11 mouse cellular contexts compared by ENCODE assay signal in the genomic region with DNA sequence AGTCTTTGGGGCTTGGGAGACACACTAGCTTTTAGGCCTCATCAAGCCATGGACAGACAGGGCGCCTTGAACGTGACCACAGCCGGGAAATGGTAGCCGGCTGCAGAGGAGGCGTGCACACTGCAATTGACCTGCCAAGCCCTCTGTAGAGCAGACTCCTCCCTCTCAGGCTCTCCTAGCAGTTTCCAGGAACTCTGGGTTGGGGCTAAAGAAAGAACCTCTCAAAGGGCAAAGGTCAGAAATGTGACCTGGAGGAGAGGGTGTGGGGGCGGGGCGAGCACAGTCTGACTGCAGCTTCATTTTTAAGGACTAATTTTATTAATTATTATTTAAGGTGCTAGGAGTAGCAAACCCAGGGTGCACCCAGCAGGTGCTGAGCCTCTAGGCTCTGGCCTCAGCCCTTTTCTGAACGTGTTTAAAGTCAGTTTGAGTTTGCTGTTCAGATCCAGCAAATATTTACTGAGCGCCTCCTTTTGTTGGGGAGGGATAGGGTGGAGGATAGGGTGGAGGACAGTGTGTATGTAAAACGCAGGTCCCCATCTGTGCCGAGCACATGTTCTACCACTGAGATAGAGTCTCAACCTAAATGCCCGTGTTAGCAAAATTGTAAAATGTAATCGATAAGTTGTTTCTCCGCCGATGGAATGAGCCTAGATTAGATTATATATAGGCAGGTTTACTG. TPM values are rescaled to one million over a fixed set of nuclear protein-coding genes. Genes with fewer than 3 reads are reported as not detected.
DNase-seq lines count a peak whose midpoint lies in the region; ATAC-seq lines count a peak whose summit lies in the region.
"Had no signal": no experiment of that assay in that cellular context is flagged by ENCODE, and none has a peak within 500 bp of the region (broad histone marks: within the 10 kb centered on the region; RNA-seq: fewer than 3 reads in every experiment).

No protein-coding gene starts in this region.

- H3K36me3 ChIP-seq in limb, embryonic 11.5 days (ENCODE audit: control insufficient read depth, insufficient read depth, low read length): no peaks in the 10 kb centered on the region
- no peaks in the 10 kb centered on the region for H3K36me3 ChIP-seq in limb, embryonic 10.5 days
- H3K36me3 ChIP-seq in kidney, embryonic 16.5 days (ENCODE audit: insufficient read depth, low read length): no peaks in the 10 kb centered on the region
- H3K36me3 ChIP-seq: limb, embryonic 13.5 days; neural tube, embryonic 12.5 days had no signal

- H3K9ac ChIP-seq in limb, embryonic 11.5 days (ENCODE audit: low read length): no peak overlapping the region
- no peak overlapping the region for H3K9ac ChIP-seq in kidney, embryonic 16.5 days (replicated peaks; ENCODE audit: low read length)
- H3K9ac ChIP-seq: limb, embryonic 13.5 days; neural tube, embryonic 12.5 days had no signal

- H3K4me3 ChIP-seq in limb, embryonic 11.5 days (ENCODE audit: low read depth, low read length): no peak overlapping the region
- no peak overlapping the region for H3K4me3 ChIP-seq in limb, embryonic 10.5 days
- no peak overlapping the region for H3K4me3 ChIP-seq in kidney, embryonic 16.5 days (ENCODE audit: low read length)
- H3K4me3 ChIP-seq: limb, embryonic 13.5 days; neural tube, embryonic 12.5 days had no signal

- H3K9me3 ChIP-seq in limb, embryonic 11.5 days (ENCODE audit: control insufficient read depth, low read length): no peaks in the 10 kb centered on the region
- no peaks in the 10 kb centered on the region for H3K9me3 ChIP-seq in limb, embryonic 10.5 days (replicated peaks)
- no peaks in the 10 kb centered on the region for H3K9me3 ChIP-seq in kidney, embryonic 16.5 days (ENCODE audit: low read length)
- H3K9me3 ChIP-seq: limb, embryonic 13.5 days; neural tube, embryonic 12.5 days had no signal

- DNase-seq in limb, embryonic 11.5 days (ENCODE audit: low spot score): peak; percentile 29
- no peak for DNase-seq in limb, embryonic 10.5 days (ENCODE audit: low spot score)
- peak; percentile 78 for DNase-seq in embryo, embryonic 10 days (ENCODE audit: low spot score)
- peak; percentile 10 for DNase-seq in retina, postnatal 1 day
- DNase-seq in cerebellum, postnatal 36 days: no peak
- DNase-seq in adrenal gland, adult 18-20 months (ENCODE audit: low spot score in 2 of 2): no peak
- no peak for DNase-seq in Muller cell, postnatal 12 days (ENCODE audit: inconsistent ontology term)

- 43% methylated on average over 15 of the region's 15 CpGs for WGBS in limb, embryonic 11.5 days
- 39% methylated on average over 15 of the region's 15 CpGs for WGBS in limb, embryonic 10.5 days
- 44% methylated on average over 15 of the region's 15 CpGs for WGBS in kidney, embryonic 16.5 days

- H3K27ac ChIP-seq in limb, embryonic 11.5 days (replicated peaks; ENCODE audit: low read depth, low read length): no peak overlapping the region
- no peak overlapping the region for H3K27ac ChIP-seq in limb, embryonic 10.5 days
- 0 out of 2 replicates have a peak overlapping the region, but pooled peaks have one; percentile 18 for H3K27ac ChIP-seq in kidney, embryonic 16.5 days (ENCODE audit: low read length)
- H3K27ac ChIP-seq: limb, embryonic 13.5 days; neural tube, embryonic 12.5 days had no signal

- no peaks in the 10 kb centered on the region for H3K27me3 ChIP-seq in limb, embryonic 11.5 days (ENCODE audit: control insufficient read depth, insufficient read depth, low read length)
- no peaks in the 10 kb centered on the region for H3K27me3 ChIP-seq in limb, embryonic 10.5 days (ENCODE audit: low read depth, poor library complexity, severe bottlenecking)
- no peaks in the 10 kb centered on the region for H3K27me3 ChIP-seq in kidney, embryonic 16.5 days (ENCODE audit: insufficient read depth, low read length)
- H3K27me3 ChIP-seq: limb, embryonic 13.5 days; neural tube, embryonic 12.5 days had no signal

- no peak for ATAC-seq in limb, embryonic 11.5 days (ENCODE audit: insufficient number of reproducible peaks, low FRiP score, low TSS enrichment, low read depth)
- peak; percentile 83 for ATAC-seq in kidney, embryonic 16.5 days (ENCODE audit: low FRiP score, low TSS enrichment)
- ATAC-seq: forebrain, embryonic 14.5 days had no signal

- H3K4me1 ChIP-seq in limb, embryonic 11.5 days (ENCODE audit: control insufficient read depth, insufficient read depth, low read length): no peaks in the 10 kb centered on the region
- H3K4me1 ChIP-seq in limb, embryonic 10.5 days: peaks cover 19% of the 10 kb centered on the region
- H3K4me1 ChIP-seq in kidney, embryonic 16.5 days (ENCODE audit: insufficient read depth, low read length): peaks cover 14% of the 10 kb centered on the region

- H3K4me2 ChIP-seq in limb, embryonic 11.5 days (ENCODE audit: low read depth, severe bottlenecking): no peak overlapping the region
- no peak overlapping the region for H3K4me2 ChIP-seq in kidney, embryonic 16.5 days (replicated peaks; ENCODE audit: low read depth, low read length)
- H3K4me2 ChIP-seq: limb, embryonic 13.5 days; neural tube, embryonic 12.5 days had no signal

RNA-seq across cellular contexts. Expression of gene Papola, which starts 26.5 kb away (rescaled TPM):
- 226 and 249 TPM in 2 replicates for polyA plus RNA-seq in limb, embryonic 11.5 days (2014; fragmentation: Nextera tagmentation; extraction: Ambion mirVana)
- 281 and 297 TPM in 2 replicates for polyA plus RNA-seq in limb, embryonic 10.5 days (2016; fragmentation: Nextera tagmentation; extraction: Ambion mirVana)
- polyA plus RNA-seq in kidney, embryonic 16.5 days (2015; fragmentation: Nextera tagmentation; extraction: Ambion mirVana): 191 and 197 TPM in 2 replicates
- 100 to 1,000 TPM; 214 to 222 TPM for total RNA-seq in adrenal gland, adult 18-20 months (2021)

RNA-seq across cellular contexts. Expression of gene Ak7, which starts 52.2 kb away (rescaled TPM):
- polyA plus RNA-seq in limb, embryonic 11.5 days (2014; fragmentation: Nextera tagmentation; extraction: Ambion mirVana): 0.09 and 0.16 TPM in 2 replicates
- polyA plus RNA-seq in limb, embryonic 10.5 days (2016; fragmentation: Nextera tagmentation; extraction: Ambion mirVana): 0.05 and 0.09 TPM in 2 replicates
- polyA plus RNA-seq in kidney, embryonic 16.5 days (2015; fragmentation: Nextera tagmentation; extraction: Ambion mirVana): 1.1 and 1.4 TPM in 2 replicates
- under 1 TPM in 1 of 2 experiments, not detected in 1; 0.35 TPM for total RNA-seq in adrenal gland, adult 18-20 months (2021)

Comparison
In these comparisons a context has a peak if more than half of its experiments do, and no peak if none do; other contexts are left out.
1. DNase-seq: peak in limb, embryonic 11.5 days (single experiment), embryo, embryonic 10 days (single experiment) and retina, postnatal 1 day (single experiment); none in limb, embryonic 10.5 days (single experiment), cerebellum, postnatal 36 days (0 of 2), adrenal gland, adult 18-20 months (0 of 2) and Muller cell, postnatal 12 days (single experiment).